Mouse (Mus musculus) small intestine, adult 2 months (tissue): Measurements from ENCODE around the gene Havcr1.

Experiments
- CTCF ChIP-seq: fragments of 200-500 bp; IDR thresholded peaks from 2 replicates; pipeline ENCODE4 v1.5.1; 2012; ENCODE audit warnings: low read depth, mild to moderate bottlenecking, control low read depth, inconsistent platforms, low read length, moderate library complexity, mixed read lengths; ENCODE audit not compliant: insufficient replicate concordance, insufficient read length; ENCODE audit errors: extremely low read depth
- POLR2A ChIP-seq: fragments of 200-500 bp; IDR thresholded peaks from 2 replicates; pipeline ENCODE4 v1.6.1; 2012; ENCODE audit warnings: low read depth, mild to moderate bottlenecking, control low read depth, inconsistent platforms, low read length, moderate library complexity

GRCm38 (mm10) chr11:46734617-46735016 lies 263 bp upstream of the Havcr1 start:
- no peak for TF ChIP-seq CTCF
- TF ChIP-seq POLR2A, result no peak
